Mouse (Mus musculus) thymus, postnatal 4 days (tissue): ENCODE data around the gene Per2.

Experiments used
- DNase-seq: peaks from one replicate; pipeline ENCODE4 v3.0.0; 2021

The Per2 gene

GRCm38 (mm10) chr1:91373414-91373835 lies 85.7 kb downstream of the Per2 start:
- DNase-seq, result no peak

DNA sequence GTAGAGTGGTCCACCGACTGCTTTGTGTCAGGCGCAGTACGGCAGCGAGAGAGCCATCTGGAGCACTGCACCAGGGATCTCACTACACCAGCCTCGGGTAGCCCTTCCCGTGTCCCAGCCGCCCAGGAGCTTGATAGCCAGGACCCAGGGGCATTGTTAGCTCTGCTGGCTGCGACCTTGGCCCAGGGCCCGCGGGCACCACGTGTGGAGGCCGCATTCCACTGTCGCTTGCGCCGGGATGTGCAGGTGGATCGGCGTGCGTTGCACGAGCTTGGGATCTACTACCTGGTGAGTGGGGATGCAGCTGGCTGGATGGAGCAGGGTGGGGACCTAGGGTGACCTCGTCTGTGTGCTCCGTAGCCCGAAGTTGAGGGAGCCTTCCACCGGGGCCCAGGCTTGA lies 89.1 kb downstream of the Per2 start:
- no peak for DNase-seq

DNA sequence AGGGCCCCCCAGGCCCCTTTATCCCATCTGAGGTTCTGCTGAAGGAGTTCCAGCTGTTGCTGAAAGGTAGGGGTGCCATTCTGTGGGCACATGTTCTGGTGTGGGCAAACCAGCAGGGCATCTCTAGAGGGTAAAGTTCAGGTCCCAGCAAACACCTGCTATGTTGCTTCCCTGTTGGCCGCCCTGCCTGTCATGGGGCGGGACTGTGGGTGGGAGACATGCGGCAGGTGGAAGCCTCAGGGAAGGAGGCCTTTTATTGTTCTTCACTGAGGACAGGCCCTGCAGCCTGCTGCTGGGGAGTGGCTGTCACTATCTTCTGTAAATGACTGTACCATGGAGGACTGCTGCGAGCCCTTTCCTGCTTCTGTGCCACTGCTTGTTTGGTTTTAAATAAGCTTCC lies 89.7 kb downstream of the Per2 start:
- DNase-seq, result no peak

DNA sequence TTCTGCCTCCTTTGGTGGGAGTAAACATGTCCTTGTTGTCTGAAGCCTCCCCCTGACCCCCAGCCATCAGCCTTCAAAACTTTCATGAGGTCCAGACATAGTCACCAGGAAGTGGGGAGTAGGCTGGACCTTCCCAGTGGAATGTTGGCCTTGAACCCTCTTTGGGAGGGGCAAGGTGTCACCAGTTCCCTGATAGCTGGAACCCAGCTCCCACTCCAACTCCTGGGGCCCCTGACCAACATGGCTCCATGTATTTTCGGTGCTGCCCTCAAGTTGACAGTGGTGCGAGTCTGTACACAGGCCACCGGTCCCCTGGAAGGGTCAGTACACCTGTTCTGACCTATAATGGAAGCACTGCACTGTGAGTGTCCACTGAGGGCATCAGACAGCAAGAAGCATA lies 91.8 kb downstream of the Per2 start:
- no peak for DNase-seq

- DNase-seq, result peak; percentile 91
Observed at GRCm38 (mm10) chr1:91366215-91367108, 92.7 kb downstream of the Per2 start, which contains the start of gene Erfe. Gene Erfe, plus strand, starts transcription at chr1:91366430.
